Mouse (Mus musculus): ENCODE results near the gene Tead2. TPM values are rescaled to one million over a fixed set of nuclear protein-coding genes. Genes with fewer than 3 reads are reported as not detected.

Tead2 gene
- polyA plus RNA-seq, 1 experiment from 2014 or later = 148 TPM

GRCm38 (mm10) chr7:45208260-45208659 is 7.3 kb upstream of the Tead2 start:
- WGBS = 79% methylated on average over 6 of the region's 6 CpGs
- no peak overlapping the region for H3K4me2 ChIP-seq (replicated peaks)
- no peak overlapping the region for H3K27ac ChIP-seq (replicated peaks)
- no peak overlapping the region for H3K4me3 ChIP-seq (replicated peaks)
- no peaks in the 10 kb centered on the region for H3K36me3 ChIP-seq
- H3K9me3 ChIP-seq (replicated peaks) = no peaks in the 10 kb centered on the region
- H3K4me1 ChIP-seq = peaks cover 9% of the 10 kb centered on the region; the same call in 1 of the 2 replicates
- no peak for ATAC-seq (ENCODE audit: insufficient number of reproducible peaks, low FRiP score, low TSS enrichment, low read depth)
- H3K27me3 ChIP-seq = peaks cover 20% of the 10 kb centered on the region
- H3K9ac ChIP-seq = no peak overlapping the region

- Histone ChIP-seq H3K9ac (no peak overlapping the region), H3K4me2 (replicated peaks) (0 out of 2 replicates have a peak overlapping the region, but pooled peaks have one; percentile 37), H3K4me3 (replicated peaks) (0 out of 2 replicates have a peak overlapping the region, but pooled peaks have one; percentile 22), H3K36me3 (no peaks in the 10 kb centered on the region), H3K9me3 (replicated peaks) (no peaks in the 10 kb centered on the region), H3K27me3 (peaks cover 20% of the 10 kb centered on the region), H3K4me1 (peaks cover 7% of the 10 kb centered on the region), H3K27ac (replicated peaks) (no peak overlapping the region)
- ATAC-seq (ENCODE audit: insufficient number of reproducible peaks, low FRiP score, low TSS enrichment, low read depth) = no peak
- WGBS = 70% methylated on average over 10 of the region's 10 CpGs
Observed at GRCm38 (mm10) chr7:45211070-45211469, 4.5 kb upstream of the Tead2 start.

- no peak within 1 kb of the TSS for H3K27ac ChIP-seq (replicated peaks)
- peaks cover 20% of the 10 kb centered on the region for H3K27me3 ChIP-seq
- no peak for ATAC-seq (ENCODE audit: insufficient number of reproducible peaks, low FRiP score, low TSS enrichment, low read depth)
- no peak within 1 kb of the TSS for H3K9ac ChIP-seq
- WGBS = 5% methylated on average over 17 of the region's 17 CpGs
- peak within 1 kb of the TSS; percentile 37 for H3K4me2 ChIP-seq (replicated peaks)
- H3K4me3 ChIP-seq (replicated peaks) = peak within 1 kb of the TSS; percentile 22
- H3K36me3 ChIP-seq = no peaks in the 10 kb centered on the region
- H3K9me3 ChIP-seq (replicated peaks) = no peaks in the 10 kb centered on the region
- H3K4me1 ChIP-seq = peaks cover 12% of the 10 kb centered on the region
Observed at GRCm38 (mm10) chr7:45211851-45212251, 3.7 kb upstream of the Tead2 start, which contains the start of gene Dkkl1. Dkkl1 (minus strand) TSS chr7:45212147.

GRCm38 (mm10) chr7:45212356-45212755 is 3.2 kb upstream of the Tead2 start:
- Histone ChIP-seq H3K4me1 (peaks cover 17% of the 10 kb centered on the region), H3K36me3 (0 out of 2 replicates have a peak, but pooled peaks cover 4% of the 10 kb centered on the region), H3K9ac (no peak overlapping the region), H3K9me3 (replicated peaks) (no peaks in the 10 kb centered on the region), H3K4me2 (replicated peaks) (peak overlapping the region; percentile 37), H3K27ac (replicated peaks) (no peak overlapping the region), H3K27me3 (peaks cover 20% of the 10 kb centered on the region), H3K4me3 (replicated peaks) (peak overlapping the region; percentile 22; the same call in 1 of the 2 replicates)
- ATAC-seq (ENCODE audit: insufficient number of reproducible peaks, low FRiP score, low TSS enrichment, low read depth) = no peak
- WGBS = 75% methylated on average over 7 of the region's 7 CpGs

GRCm38 (mm10) chr7:45213708-45214107 is 1.8 kb upstream of the Tead2 start:
- ATAC-seq (ENCODE audit: insufficient number of reproducible peaks, low FRiP score, low TSS enrichment, low read depth) = no peak
- Histone ChIP-seq H3K4me3 (replicated peaks) (no peak overlapping the region), H3K4me1 (peaks cover 29% of the 10 kb centered on the region), H3K27me3 (peaks cover 20% of the 10 kb centered on the region), H3K4me2 (replicated peaks) (no peak overlapping the region), H3K27ac (replicated peaks) (no peak overlapping the region), H3K9me3 (replicated peaks) (no peaks in the 10 kb centered on the region), H3K36me3 (peaks cover 17% of the 10 kb centered on the region), H3K9ac (no peak overlapping the region)
- WGBS = 69% methylated on average over 5 of the region's 5 CpGs

- peak; percentile 86 for ATAC-seq (ENCODE audit: insufficient number of reproducible peaks, low FRiP score, low TSS enrichment, low read depth)
- H3K27me3 ChIP-seq = peaks cover 8% of the 10 kb centered on the region
- WGBS = under 1% methylated on average over 13 of the region's 13 CpGs
Observed at GRCm38 (mm10) chr7:45216442-45217183, 1.1 kb downstream of the Tead2 start.

GRCm38 (mm10) chr7:45221680-45222079 is 6.1 kb downstream of the Tead2 start:
- no peaks in the 10 kb centered on the region for H3K27me3 ChIP-seq
- H3K4me3 ChIP-seq (replicated peaks) = no peak overlapping the region
- no peak overlapping the region for H3K4me2 ChIP-seq (replicated peaks)
- peaks cover 92% of the 10 kb centered on the region for H3K36me3 ChIP-seq
- WGBS = 76% methylated on average over 2 of the region's 2 CpGs
- no peak for ATAC-seq (ENCODE audit: insufficient number of reproducible peaks, low FRiP score, low TSS enrichment, low read depth)
- H3K9ac ChIP-seq = no peak overlapping the region
- H3K27ac ChIP-seq (replicated peaks) = no peak overlapping the region
- H3K4me1 ChIP-seq = peaks cover 18% of the 10 kb centered on the region
- no peaks in the 10 kb centered on the region for H3K9me3 ChIP-seq (replicated peaks)

More at GRCm38 (mm10) chr7:45216442-45217183, 1.1 kb downstream of the Tead2 start:
- peaks cover 27% of the 10 kb centered on the region for H3K4me1 ChIP-seq
- peak overlapping the region; percentile 88 for H3K27ac ChIP-seq (replicated peaks)
- peak overlapping the region; percentile 67 for H3K9ac ChIP-seq
- no peaks in the 10 kb centered on the region for H3K9me3 ChIP-seq (replicated peaks)
- H3K36me3 ChIP-seq = peaks cover 46% of the 10 kb centered on the region
- peak overlapping the region; percentile 63 for H3K4me3 ChIP-seq (replicated peaks)
- H3K4me2 ChIP-seq (replicated peaks) = peak overlapping the region; percentile 73

- H3K4me1 ChIP-seq = no peaks in the 10 kb centered on the region
- no peak overlapping the region for H3K4me3 ChIP-seq (replicated peaks)
- H3K9ac ChIP-seq = no peak overlapping the region
- no peak overlapping the region for H3K4me2 ChIP-seq (replicated peaks)
- WGBS = 94% methylated on average over 7 of the region's 7 CpGs
- peaks cover 93% of the 10 kb centered on the region for H3K36me3 ChIP-seq
- H3K27me3 ChIP-seq = no peaks in the 10 kb centered on the region
- H3K27ac ChIP-seq (replicated peaks) = no peak overlapping the region
- ATAC-seq (ENCODE audit: insufficient number of reproducible peaks, low FRiP score, low TSS enrichment, low read depth) = no peak
- H3K9me3 ChIP-seq (replicated peaks) = no peaks in the 10 kb centered on the region
Observed at GRCm38 (mm10) chr7:45224826-45225225, 9.3 kb downstream of the Tead2 start.

GRCm38 (mm10) chr7:45226421-45226820 is 10.9 kb downstream of the Tead2 start:
- 89% methylated on average over 5 of the region's 5 CpGs for WGBS
- no peak overlapping the region for H3K4me2 ChIP-seq (replicated peaks)
- no peak for ATAC-seq (ENCODE audit: insufficient number of reproducible peaks, low FRiP score, low TSS enrichment, low read depth)
- peaks cover 84% of the 10 kb centered on the region for H3K36me3 ChIP-seq
- no peaks in the 10 kb centered on the region for H3K9me3 ChIP-seq (replicated peaks)
- no peaks in the 10 kb centered on the region for H3K27me3 ChIP-seq
- H3K27ac ChIP-seq (replicated peaks) = no peak overlapping the region
- no peak overlapping the region for H3K9ac ChIP-seq
- no peaks in the 10 kb centered on the region for H3K4me1 ChIP-seq
- H3K4me3 ChIP-seq (replicated peaks) = no peak overlapping the region

GRCm38 (mm10) chr7:45228548-45228947 is 13.0 kb downstream of the Tead2 start:
- no peak overlapping the region for H3K4me2 ChIP-seq (replicated peaks)
- no peak overlapping the region for H3K4me3 ChIP-seq (replicated peaks)
- no peak for ATAC-seq (ENCODE audit: insufficient number of reproducible peaks, low FRiP score, low TSS enrichment, low read depth)
- no peaks in the 10 kb centered on the region for H3K27me3 ChIP-seq
- no peaks in the 10 kb centered on the region for H3K9me3 ChIP-seq (replicated peaks)
- H3K27ac ChIP-seq (replicated peaks) = no peak overlapping the region
- WGBS = 96% methylated on average over 18 of the region's 18 CpGs
- peaks cover 5% of the 10 kb centered on the region for H3K4me1 ChIP-seq
- H3K9ac ChIP-seq = no peak overlapping the region
- H3K36me3 ChIP-seq = peaks cover 87% of the 10 kb centered on the region

GRCm38 (mm10) chr7:45229046-45229445 is 13.5 kb downstream of the Tead2 start:
- WGBS = 89% methylated on average over 8 of the region's 8 CpGs
- Histone ChIP-seq H3K27ac (replicated peaks) (no peak overlapping the region), H3K36me3 (peaks cover 86% of the 10 kb centered on the region)

More at GRCm38 (mm10) chr7:45229046-45229445, 13.5 kb downstream of the Tead2 start:
- Histone ChIP-seq H3K9ac (no peak overlapping the region), H3K9me3 (replicated peaks) (no peaks in the 10 kb centered on the region), H3K4me3 (replicated peaks) (no peak overlapping the region), H3K4me1 (peaks cover 10% of the 10 kb centered on the region), H3K27me3 (no peaks in the 10 kb centered on the region), H3K4me2 (replicated peaks) (no peak overlapping the region)
- ATAC-seq (ENCODE audit: insufficient number of reproducible peaks, low FRiP score, low TSS enrichment, low read depth) = no peak

Measured in embryonic facial prominence, embryonic 15.5 days (tissue).